Mouse (Mus musculus): ENCODE data around the gene Hoxc9. TPM values are rescaled to one million over a fixed set of nuclear protein-coding genes. Genes with fewer than 3 reads are reported as not detected.
A peak's percentile ranks its signal among the peaks of the same experiment; 100 is the strongest.

The Hoxc9 gene
- polyA plus RNA-seq, 1 experiment from 2014 or later: not detected

GRCm38 (mm10) chr15:102939256-102940155 is 36.7 kb upstream of the Hoxc9 start:
- H3K27me3 ChIP-seq (ENCODE audit: control insufficient read depth, insufficient read depth, low read length): peaks cover 96% of the 10 kb centered on the region
- H3K9me3 ChIP-seq (replicated peaks; ENCODE audit: control insufficient read depth, low read length): no peaks in the 10 kb centered on the region
- no peaks in the 10 kb centered on the region for H3K36me3 ChIP-seq (replicated peaks; ENCODE audit: control insufficient read depth, insufficient read depth, low read depth, low read length)
- H3K4me3 ChIP-seq (ENCODE audit: low read depth, low read length): no peak overlapping the region
- DNase-seq (ENCODE audit: low spot score) (no peak), ATAC-seq (replicated peaks; ENCODE audit: insufficient number of reproducible peaks, low FRiP score, low TSS enrichment, low read depth) (no peak)
- H3K4me1 ChIP-seq (ENCODE audit: control insufficient read depth, insufficient read depth, low read length): no peaks in the 10 kb centered on the region; the same call in 1 of the 2 replicates
- 1% methylated on average over 33 of the region's 34 CpGs for WGBS
- H3K4me2 ChIP-seq (ENCODE audit: low read depth, low read length): no peak overlapping the region
- no peak overlapping the region for H3K27ac ChIP-seq (replicated peaks; ENCODE audit: low read depth, low read length)
- no peak overlapping the region for H3K9ac ChIP-seq (replicated peaks; ENCODE audit: low read length)

GRCm38 (mm10) chr15:102942739-102943467 is 33.3 kb upstream of the Hoxc9 start:
- Histone ChIP-seq H3K9ac (replicated peaks; ENCODE audit: low read length) (no peak overlapping the region), H3K36me3 (replicated peaks; ENCODE audit: control insufficient read depth, insufficient read depth, low read depth, low read length) (no peaks in the 10 kb centered on the region), H3K4me3 (ENCODE audit: low read depth, low read length) (0 out of 2 replicates have a peak overlapping the region, but pooled peaks have one; percentile 6), H3K27ac (replicated peaks; ENCODE audit: low read depth, low read length) (no peak overlapping the region), H3K9me3 (replicated peaks; ENCODE audit: control insufficient read depth, low read length) (no peaks in the 10 kb centered on the region), H3K27me3 (ENCODE audit: control insufficient read depth, insufficient read depth, low read length) (peaks cover 99% of the 10 kb centered on the region), H3K4me1 (ENCODE audit: control insufficient read depth, insufficient read depth, low read length) (no peaks in the 10 kb centered on the region; the same call in 1 of the 2 replicates), H3K4me2 (ENCODE audit: low read depth, low read length) (no peak overlapping the region)
- DNase-seq (ENCODE audit: low spot score): no peak
- ATAC-seq (replicated peaks; ENCODE audit: insufficient number of reproducible peaks, low FRiP score, low TSS enrichment, low read depth): no peak
- whole genome bisulfite sequencing: 1% methylated on average over 46 of the region's 53 CpGs

GRCm38 (mm10) chr15:102943468-102943813 is 32.8 kb upstream of the Hoxc9 start:
- Histone ChIP-seq H3K9ac (replicated peaks; ENCODE audit: low read length) (no peak overlapping the region), H3K36me3 (replicated peaks; ENCODE audit: control insufficient read depth, insufficient read depth, low read depth, low read length) (no peaks in the 10 kb centered on the region), H3K27me3 (ENCODE audit: control insufficient read depth, insufficient read depth, low read length) (peaks cover 99% of the 10 kb centered on the region), H3K4me2 (ENCODE audit: low read depth, low read length) (no peak overlapping the region), H3K9me3 (replicated peaks; ENCODE audit: control insufficient read depth, low read length) (no peaks in the 10 kb centered on the region), H3K4me3 (ENCODE audit: low read depth, low read length) (no peak overlapping the region), H3K4me1 (ENCODE audit: control insufficient read depth, insufficient read depth, low read length) (no peaks in the 10 kb centered on the region; the same call in 1 of the 2 replicates), H3K27ac (replicated peaks; ENCODE audit: low read depth, low read length) (no peak overlapping the region)
- DNase-seq (ENCODE audit: low spot score): no peak
- no peak for ATAC-seq (replicated peaks; ENCODE audit: insufficient number of reproducible peaks, low FRiP score, low TSS enrichment, low read depth)
- 4% methylated on average over 5 of the region's 5 CpGs for WGBS

- Histone ChIP-seq H3K27me3 (ENCODE audit: control insufficient read depth, insufficient read depth, low read length) (peaks cover 99% of the 10 kb centered on the region), H3K4me2 (ENCODE audit: low read depth, low read length) (no peak overlapping the region), H3K4me3 (ENCODE audit: low read depth, low read length) (no peak overlapping the region), H3K9me3 (replicated peaks; ENCODE audit: control insufficient read depth, low read length) (no peaks in the 10 kb centered on the region), H3K4me1 (ENCODE audit: control insufficient read depth, insufficient read depth, low read length) (no peaks in the 10 kb centered on the region; the same call in 1 of the 2 replicates), H3K27ac (replicated peaks; ENCODE audit: low read depth, low read length) (no peak overlapping the region), H3K36me3 (replicated peaks; ENCODE audit: control insufficient read depth, insufficient read depth, low read depth, low read length) (no peaks in the 10 kb centered on the region), H3K9ac (replicated peaks; ENCODE audit: low read length) (no peak overlapping the region)
- DNase-seq (ENCODE audit: low spot score) (no peak), ATAC-seq (replicated peaks; ENCODE audit: insufficient number of reproducible peaks, low FRiP score, low TSS enrichment, low read depth) (no peak)
- WGBS: 11% methylated on average over 22 of the region's 22 CpGs
Measured at GRCm38 (mm10) chr15:102945185-102946077, 30.8 kb upstream of the Hoxc9 start.

- no peaks in the 10 kb centered on the region; the same call in 1 of the 2 replicates for H3K4me1 ChIP-seq (ENCODE audit: control insufficient read depth, insufficient read depth, low read length)
- no peak for ATAC-seq (replicated peaks; ENCODE audit: insufficient number of reproducible peaks, low FRiP score, low TSS enrichment, low read depth)
- H3K9me3 ChIP-seq (replicated peaks; ENCODE audit: control insufficient read depth, low read length): no peaks in the 10 kb centered on the region
- H3K27ac ChIP-seq (replicated peaks; ENCODE audit: low read depth, low read length): no peak overlapping the region
- no peak overlapping the region for H3K4me3 ChIP-seq (ENCODE audit: low read depth, low read length)
- DNase-seq (ENCODE audit: low spot score): no peak
- H3K4me2 ChIP-seq (ENCODE audit: low read depth, low read length): no peak overlapping the region
- WGBS: 1% methylated on average over 9 of the region's 9 CpGs
- peaks cover 99% of the 10 kb centered on the region for H3K27me3 ChIP-seq (ENCODE audit: control insufficient read depth, insufficient read depth, low read length)
- H3K36me3 ChIP-seq (replicated peaks; ENCODE audit: control insufficient read depth, insufficient read depth, low read depth, low read length): no peaks in the 10 kb centered on the region
- H3K9ac ChIP-seq (replicated peaks; ENCODE audit: low read length): no peak overlapping the region
Measured at GRCm38 (mm10) chr15:102947276-102947675, 29.0 kb upstream of the Hoxc9 start.

- no peaks in the 10 kb centered on the region for H3K4me1 ChIP-seq (ENCODE audit: control insufficient read depth, insufficient read depth, low read length)
- H3K9me3 ChIP-seq (replicated peaks; ENCODE audit: control insufficient read depth, low read length): no peaks in the 10 kb centered on the region
- no peak overlapping the region for H3K4me3 ChIP-seq (ENCODE audit: low read depth, low read length)
- ATAC-seq (replicated peaks; ENCODE audit: insufficient number of reproducible peaks, low FRiP score, low TSS enrichment, low read depth): no peak
- no peak overlapping the region for H3K9ac ChIP-seq (replicated peaks; ENCODE audit: low read length)
- no peak overlapping the region for H3K27ac ChIP-seq (replicated peaks; ENCODE audit: low read depth, low read length)
- no peaks in the 10 kb centered on the region for H3K36me3 ChIP-seq (replicated peaks; ENCODE audit: control insufficient read depth, insufficient read depth, low read depth, low read length)
- no peak overlapping the region for H3K4me2 ChIP-seq (ENCODE audit: low read depth, low read length)
- WGBS: 11% methylated on average over 2 of the region's 2 CpGs
- no peak for DNase-seq (ENCODE audit: low spot score)
- peaks cover 98% of the 10 kb centered on the region for H3K27me3 ChIP-seq (ENCODE audit: control insufficient read depth, insufficient read depth, low read length)
Measured at GRCm38 (mm10) chr15:102948842-102949241, 27.4 kb upstream of the Hoxc9 start.

GRCm38 (mm10) chr15:102949696-102950095 is 26.5 kb upstream of the Hoxc9 start:
- H3K9ac ChIP-seq (replicated peaks; ENCODE audit: low read length): no peak overlapping the region
- no peak for ATAC-seq (replicated peaks; ENCODE audit: insufficient number of reproducible peaks, low FRiP score, low TSS enrichment, low read depth)

More at GRCm38 (mm10) chr15:102949696-102950095, 26.5 kb upstream of the Hoxc9 start:
- H3K36me3 ChIP-seq (replicated peaks; ENCODE audit: control insufficient read depth, insufficient read depth, low read depth, low read length): no peaks in the 10 kb centered on the region
- H3K27me3 ChIP-seq (ENCODE audit: control insufficient read depth, insufficient read depth, low read length): peaks cover 98% of the 10 kb centered on the region
- H3K27ac ChIP-seq (replicated peaks; ENCODE audit: low read depth, low read length): no peak overlapping the region
- no peak for DNase-seq (ENCODE audit: low spot score)
- no peaks in the 10 kb centered on the region for H3K9me3 ChIP-seq (replicated peaks; ENCODE audit: control insufficient read depth, low read length)
- no peak overlapping the region for H3K4me2 ChIP-seq (ENCODE audit: low read depth, low read length)
- H3K4me1 ChIP-seq (ENCODE audit: control insufficient read depth, insufficient read depth, low read length): no peaks in the 10 kb centered on the region
- no peak overlapping the region for H3K4me3 ChIP-seq (ENCODE audit: low read depth, low read length)
- WGBS: under 1% methylated on average over 20 of the region's 20 CpGs

All from embryonic facial prominence, embryonic 11.5 days (tissue).